Mouse (Mus musculus): ENCODE measurements around the gene Hpca.

DNA sequence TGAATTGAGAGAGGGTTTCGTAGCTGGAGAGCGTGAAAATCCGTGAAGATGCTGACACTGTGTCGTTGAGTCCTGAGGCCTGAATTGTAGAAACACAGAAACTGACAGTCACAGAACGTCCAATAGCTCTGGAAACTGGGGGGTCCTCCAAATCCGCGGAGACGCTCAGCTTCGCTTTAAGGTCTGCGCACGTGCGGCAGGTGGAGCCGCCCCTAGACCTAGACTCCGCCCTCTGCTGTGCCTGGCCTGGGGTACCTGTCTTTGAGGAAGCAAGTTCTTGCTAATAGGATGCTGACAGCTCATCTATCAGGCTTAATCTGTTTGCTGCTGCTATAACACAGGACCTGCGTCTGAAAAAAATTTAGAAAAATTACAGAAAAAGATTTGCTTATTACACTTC, 26.6 kb downstream of the Hpca start:
- TF ChIP-seq CTCF (IDR thresholded peaks at IDR 0.05; ENCODE audit: low read depth, low read length), result no peak
- no peak for TF ChIP-seq POLR2A (IDR thresholded peaks at IDR 0.05; ENCODE audit: insufficient read depth, low read length)
